Mouse (Mus musculus): Measurements from ENCODE around the gene Plrg1. TPM values are rescaled to one million over a fixed set of nuclear protein-coding genes. Genes with fewer than 3 reads are reported as not detected.
A peak's percentile ranks its signal among the peaks of the same experiment; 100 is the strongest.

The Plrg1 gene
- total RNA-seq (2021): 10 to 100 TPM; 51.3 to 56.5 TPM
- long read RNA-seq, transcript Plrg1-204 (15 exons, 1,851 nt): major isoform, 29 of 30 reads
- long read RNA-seq, partial matches to known transcripts: 0 of 30 reads
- long read RNA-seq, other reads (novel, unspliced or antisense): 1 of 30 reads

GRCm38 (mm10) chr3:83055281-83056038, at the start of gene Plrg1:
Plrg1 (plus strand) TSS chr3:83055522.
- peak; percentile 98 for DNase-seq (ENCODE audit: low spot score in 2 of 2)

DNA sequence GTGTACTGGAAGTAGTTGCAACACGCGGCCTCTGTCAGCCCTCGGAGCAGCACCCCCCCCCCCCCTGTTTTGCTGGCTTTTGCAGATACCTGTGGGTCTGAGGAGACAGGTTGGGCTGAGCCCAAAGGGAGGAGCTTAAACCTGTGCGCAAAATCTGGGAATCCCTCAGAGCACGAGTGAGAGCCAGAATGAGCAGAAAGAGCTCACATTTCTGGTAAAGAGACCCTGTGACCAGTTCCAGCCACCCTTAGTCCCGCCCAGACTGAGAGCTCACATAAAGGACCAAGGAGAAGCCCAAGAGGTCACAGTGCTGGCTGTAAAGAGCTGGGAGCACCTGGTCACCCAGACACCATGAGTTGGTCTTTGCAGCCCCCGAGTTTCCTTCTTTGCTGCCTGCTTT, 47.8 kb upstream of the Plrg1 start, which contains the start of gene Fgg:
TSS of gene Fgg (plus strand) at position 168 of the 400 bp plus-strand sequence.
- no peak for DNase-seq (ENCODE audit: low spot score in 2 of 2)

DNA sequence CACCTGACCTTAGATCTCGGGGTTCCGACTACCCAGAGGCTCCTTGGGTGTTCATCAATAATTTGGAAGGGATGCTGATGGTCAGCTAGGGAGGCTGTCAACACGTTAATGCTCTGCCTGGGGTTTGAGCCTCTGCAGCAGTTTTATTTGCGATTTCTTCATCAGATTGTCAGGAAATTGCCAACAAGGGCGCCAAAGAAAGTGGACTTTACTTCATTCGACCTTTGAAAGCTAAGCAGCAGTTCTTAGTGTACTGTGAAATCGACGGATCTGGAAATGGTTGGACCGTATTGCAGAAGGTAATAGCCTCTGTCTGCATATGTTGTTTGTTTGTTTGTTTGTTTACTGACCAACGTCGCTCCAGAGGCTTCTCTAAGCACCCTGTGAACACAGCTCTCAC, 45.0 kb upstream of the Plrg1 start:
- no peak for DNase-seq (ENCODE audit: low spot score in 2 of 2)

- peak in 1 of 2 experiments; percentile 51 for DNase-seq (ENCODE audit: low spot score in 2 of 2)
These were observed 44.2 kb upstream of the Plrg1 start for GRCm38 (mm10) chr3:83011136-83011535.

- DNase-seq (ENCODE audit: low spot score in 2 of 2): no peak
These were observed 43.8 kb upstream of the Plrg1 start for GRCm38 (mm10) chr3:83011565-83011964.

DNA sequence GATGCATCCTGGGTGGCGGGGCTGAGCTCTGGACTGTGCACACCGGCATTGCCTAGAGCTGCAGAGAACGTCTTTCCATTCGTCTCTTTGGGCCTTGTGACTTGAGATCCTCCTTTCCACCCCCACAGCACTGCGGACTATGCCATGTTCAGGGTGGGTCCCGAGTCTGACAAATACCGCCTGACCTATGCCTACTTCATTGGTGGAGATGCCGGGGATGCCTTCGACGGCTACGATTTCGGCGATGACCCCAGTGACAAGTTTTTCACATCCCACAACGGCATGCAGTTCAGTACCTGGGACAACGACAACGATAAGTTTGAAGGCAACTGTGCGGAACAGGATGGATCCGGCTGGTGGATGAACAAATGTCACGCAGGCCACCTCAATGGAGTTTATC, 42.7 kb upstream of the Plrg1 start:
- no peak for DNase-seq (ENCODE audit: low spot score in 2 of 2)

DNA sequence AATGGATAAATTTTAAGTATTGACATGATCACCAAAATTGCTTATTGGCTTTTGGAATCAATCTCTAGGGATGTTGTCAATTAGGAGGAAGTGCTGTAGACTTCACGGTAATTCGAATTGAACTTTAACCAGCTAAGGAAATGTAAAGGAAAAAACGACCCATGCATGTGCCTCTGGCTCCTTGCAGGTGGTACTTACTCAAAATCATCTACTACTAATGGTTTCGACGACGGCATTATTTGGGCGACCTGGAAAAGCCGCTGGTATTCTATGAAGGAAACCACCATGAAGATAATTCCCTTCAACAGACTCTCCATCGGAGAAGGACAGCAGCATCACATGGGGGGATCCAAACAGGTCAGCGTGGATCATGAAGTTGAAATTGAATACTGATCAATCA, 41.4 kb upstream of the Plrg1 start:
- DNase-seq (ENCODE audit: low spot score in 2 of 2): no peak

GRCm38 (mm10) chr3:83016236-83016635, 39.1 kb upstream of the Plrg1 start:
- no peak for DNase-seq (ENCODE audit: low spot score in 2 of 2)

DNA sequence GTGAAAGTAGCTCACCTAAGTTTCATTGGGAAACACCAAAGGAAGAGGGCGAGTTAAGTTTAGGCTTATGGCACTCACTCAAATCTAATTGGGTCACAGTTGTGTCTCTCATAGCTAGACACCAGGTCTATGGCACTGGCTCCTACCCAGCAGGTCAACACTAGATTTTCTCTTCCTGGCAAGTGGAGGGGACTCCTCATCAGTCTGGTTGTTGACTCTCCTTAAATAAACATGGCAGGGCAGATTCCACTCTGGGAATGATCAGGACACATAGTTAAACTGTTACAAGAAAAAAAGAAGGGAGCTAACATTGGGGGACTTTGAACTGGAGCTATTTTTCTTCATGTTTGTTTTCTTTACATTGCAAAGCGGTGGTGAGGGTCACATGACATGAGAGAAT, 34.9 kb upstream of the Plrg1 start:
- no peak for DNase-seq (ENCODE audit: low spot score in 2 of 2)

- no peak for DNase-seq (ENCODE audit: low spot score in 2 of 2)
These were observed 34.1 kb upstream of the Plrg1 start for GRCm38 (mm10) chr3:83021176-83021575.

DNA sequence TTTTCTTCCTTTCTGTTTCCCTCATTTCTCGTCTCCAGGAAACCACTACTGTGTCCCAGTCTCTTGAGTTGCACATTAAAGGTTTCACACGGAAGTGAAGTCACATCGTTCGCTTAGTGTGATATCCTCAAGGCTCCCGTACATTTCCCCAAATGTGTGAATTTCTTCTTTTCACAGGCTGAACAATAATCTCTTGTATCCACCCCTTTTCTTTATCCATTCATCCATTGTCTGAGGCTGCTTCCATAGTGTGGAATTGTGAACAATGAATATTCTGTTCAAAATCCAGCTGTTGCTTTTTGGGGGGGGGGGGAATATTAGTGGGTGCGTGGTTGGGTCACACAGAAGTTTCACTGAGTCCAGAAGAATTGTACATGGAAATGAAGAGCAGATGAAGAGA, 30.3 kb upstream of the Plrg1 start:
- DNase-seq (ENCODE audit: low spot score in 2 of 2): no peak

DNA sequence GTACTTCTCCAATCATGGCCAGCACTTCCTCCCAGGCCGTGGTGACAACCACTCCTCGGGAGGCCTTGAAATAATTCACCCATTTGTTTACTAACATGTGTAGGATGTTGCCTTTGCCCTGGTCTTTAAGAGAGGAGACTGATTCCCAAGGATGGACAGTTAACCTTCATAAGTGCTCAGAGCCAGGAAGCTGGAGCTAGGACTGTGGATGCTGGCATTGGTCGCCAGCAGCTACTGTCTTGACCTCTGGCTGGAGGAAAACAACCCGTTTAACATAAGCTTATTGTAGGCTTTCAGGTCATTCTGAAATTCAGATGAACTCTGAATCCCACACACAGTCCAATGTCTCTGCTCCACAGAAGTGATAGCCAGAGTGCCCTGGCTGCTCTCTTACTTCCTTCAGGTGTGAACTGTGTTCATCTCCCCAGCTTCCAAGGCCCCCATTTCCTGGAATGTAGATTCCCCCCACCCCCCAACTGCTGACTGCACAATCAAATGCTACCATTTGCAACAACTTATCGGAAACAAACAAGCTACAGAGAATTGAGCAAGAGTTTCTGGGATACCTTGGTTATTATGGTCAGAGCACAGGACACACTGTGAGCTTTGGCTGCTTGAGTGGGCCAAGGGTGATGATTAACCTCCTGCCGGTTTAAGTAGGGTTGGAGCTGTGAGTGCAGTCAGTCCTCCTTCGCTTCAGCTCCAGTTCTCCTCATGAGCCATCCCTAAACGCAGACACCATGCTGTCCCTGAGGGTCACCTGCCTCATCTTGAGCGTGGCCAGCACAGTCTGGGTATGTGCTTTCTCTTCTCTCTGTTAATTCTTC, 29.6 kb upstream of the Plrg1 start, which contains the start of gene Fga:
TSS of gene Fga (plus strand) at position 602 of the 827 bp plus-strand sequence.
- no peak for DNase-seq (ENCODE audit: low spot score in 2 of 2)

GRCm38 (mm10) chr3:83027546-83028251, 27.6 kb upstream of the Plrg1 start:
- DNase-seq (ENCODE audit: low spot score in 2 of 2): peak in 1 of 2 experiments; percentile 60

DNA sequence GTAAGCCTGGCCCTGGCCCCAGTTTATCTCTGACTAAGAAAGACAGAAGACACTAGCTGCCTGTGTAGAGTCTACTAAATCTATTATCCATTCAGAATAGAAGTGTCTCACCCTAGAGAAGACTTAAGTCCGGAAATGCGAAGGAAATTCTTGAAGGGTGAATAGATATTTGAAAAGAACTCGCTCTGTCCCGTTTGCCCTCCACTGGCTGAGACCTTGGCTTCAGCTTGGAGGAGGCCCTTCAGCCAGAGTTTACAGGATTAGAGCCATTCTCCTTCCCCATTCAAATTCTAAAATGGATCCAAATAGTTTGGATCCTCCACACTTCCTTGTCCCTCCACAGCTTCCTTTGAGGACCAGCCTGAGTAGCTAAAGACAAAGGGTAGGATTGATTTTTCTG, 25.0 kb upstream of the Plrg1 start:
- DNase-seq (ENCODE audit: low spot score in 2 of 2): no peak

DNA sequence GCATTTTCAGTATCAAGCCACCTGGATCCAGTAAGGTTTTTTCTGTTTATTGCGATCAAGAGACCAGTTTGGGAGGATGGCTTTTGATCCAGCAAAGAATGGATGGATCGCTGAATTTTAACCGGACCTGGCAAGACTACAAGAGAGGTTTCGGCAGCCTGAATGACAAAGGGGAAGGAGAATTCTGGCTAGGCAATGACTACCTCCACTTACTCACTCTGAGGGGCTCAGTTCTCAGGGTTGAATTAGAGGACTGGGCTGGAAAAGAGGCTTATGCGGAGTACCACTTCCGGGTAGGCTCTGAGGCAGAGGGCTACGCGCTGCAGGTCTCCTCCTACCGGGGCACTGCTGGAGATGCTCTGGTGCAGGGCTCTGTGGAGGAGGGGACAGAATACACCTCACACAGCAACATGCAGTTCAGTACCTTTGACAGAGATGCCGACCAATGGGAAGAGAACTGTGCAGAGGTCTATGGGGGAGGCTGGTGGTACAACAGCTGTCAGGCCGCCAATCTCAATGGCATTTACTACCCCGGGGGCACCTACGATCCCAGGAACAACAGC, 22.5 kb upstream of the Plrg1 start:
- no peak for DNase-seq (ENCODE audit: low spot score in 2 of 2)

- DNase-seq (ENCODE audit: low spot score in 2 of 2): no peak
These were observed 21.5 kb upstream of the Plrg1 start for GRCm38 (mm10) chr3:83033801-83034200.

- DNase-seq (ENCODE audit: low spot score in 2 of 2): no peak
These were observed 16.5 kb upstream of the Plrg1 start for GRCm38 (mm10) chr3:83038865-83039264.

DNA sequence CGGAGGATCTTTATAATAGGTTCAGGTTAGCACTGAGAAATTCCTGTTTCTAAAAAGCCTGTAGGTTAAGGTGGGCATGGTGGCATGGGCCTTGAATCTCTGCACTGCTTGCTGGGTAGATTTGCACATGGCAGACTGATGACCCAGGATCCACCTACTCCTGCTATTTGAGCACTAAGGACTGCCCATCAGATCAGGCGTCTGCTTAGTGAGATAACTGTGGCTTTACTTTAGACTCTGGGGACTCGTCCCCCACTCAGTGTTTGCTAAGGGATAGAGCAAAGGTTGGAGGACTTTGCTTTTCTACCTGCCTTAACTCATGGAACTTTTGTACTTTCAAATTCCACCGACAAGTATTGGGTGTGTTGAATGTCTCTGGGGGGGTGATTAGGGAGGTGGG, 15.7 kb upstream of the Plrg1 start:
- DNase-seq (ENCODE audit: low spot score in 2 of 2): no peak

- DNase-seq (ENCODE audit: low spot score in 2 of 2): no peak
These were observed 12.9 kb upstream of the Plrg1 start for GRCm38 (mm10) chr3:83042451-83042850.

GRCm38 (mm10) chr3:83046649-83047048, 8.7 kb upstream of the Plrg1 start:
- no peak for DNase-seq (ENCODE audit: low spot score in 2 of 2)

DNA sequence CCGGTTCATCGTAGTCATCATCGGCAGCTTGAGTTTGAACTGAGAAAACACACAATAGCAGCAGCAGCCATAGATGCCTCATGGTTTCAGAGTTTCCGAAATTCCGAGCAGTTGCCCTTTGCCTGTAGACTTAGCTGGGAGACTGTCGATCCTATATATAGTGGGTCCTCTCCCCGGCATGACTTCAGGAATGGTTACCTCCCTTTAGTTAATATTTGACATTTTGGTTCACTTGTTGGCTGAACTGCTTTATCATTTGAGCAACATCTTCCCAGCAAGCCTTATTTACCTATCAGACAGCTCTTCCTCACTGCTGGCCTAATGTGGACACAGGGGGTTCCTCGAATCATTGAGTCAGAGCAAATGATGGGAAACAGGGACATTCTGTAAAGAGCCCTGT, 5.6 kb upstream of the Plrg1 start, which contains the start of gene Fgb:
TSS of gene Fgb (minus strand) at position 184 of the 400 bp plus-strand sequence.
- DNase-seq (ENCODE audit: low spot score in 2 of 2): no peak

Measured in layer of hippocampus, adult 18-20 months (tissue).